Mouse (Mus musculus) midbrain, embryonic 11.5 days (tissue): Measurements from ENCODE around the gene Olfr13. TPM values are rescaled to one million over a fixed set of nuclear protein-coding genes. Genes with fewer than 3 reads are reported as not detected.
"Not testable (repeated sequence)": the region's sequence is repeated elsewhere in the genome, so short reads cannot be mapped to it uniquely, and the experiment has no call there.

Experiments
- ATAC-seq: fragments of 200-750 bp; cut with Nextera tagmentation; 2 replicates; pipeline ENCODE4 v1.8.0; 2017; ENCODE audit warnings: moderate TSS enrichment, moderate library complexity; ENCODE audit not compliant: low FRiP score
- DNase-seq: peaks from one replicate; pipeline ENCODE4 v3.0.0; 2015; ENCODE audit warnings: low spot score; ENCODE audit errors: missing footprints
- H3K27ac ChIP-seq: fragments of 300-500 bp; sonication (generic); 2 replicates; pipeline ENCODE4 v1.5.1; 2014; ENCODE audit warnings: low read depth, low read length
- H3K27me3 ChIP-seq: fragments of 300-500 bp; sonication (generic); 2 replicates; pipeline ENCODE4 v1.6.1; 2014; ENCODE audit warnings: mild to moderate bottlenecking, low read length, moderate library complexity, mixed read lengths; ENCODE audit not compliant: control insufficient read depth, insufficient read depth
- H3K36me3 ChIP-seq: fragments of 300-500 bp; sonication (generic); 2 replicates; pipeline ENCODE4 v1.6.1; 2014; ENCODE audit warnings: mild to moderate bottlenecking, low read length, moderate library complexity, mixed read lengths; ENCODE audit not compliant: control insufficient read depth, insufficient read depth
- H3K4me1 ChIP-seq: fragments of 300-500 bp; sonication (generic); 2 replicates; pipeline ENCODE4 v1.6.1; 2014; ENCODE audit warnings: low read length; ENCODE audit not compliant: control insufficient read depth, insufficient read depth
- H3K4me2 ChIP-seq: fragments of 300-500 bp; sonication (generic); 2 replicates; pipeline ENCODE4 v1.6.1; 2014; ENCODE audit warnings: mild to moderate bottlenecking, moderate library complexity
- H3K4me3 ChIP-seq: fragments of 300-500 bp; sonication (generic); 2 replicates; pipeline ENCODE4 v1.5.1; 2014; ENCODE audit warnings: low read depth, low read length
- H3K9ac ChIP-seq: fragments of 300-500 bp; sonication (generic); 2 replicates; pipeline ENCODE4 v1.6.1; 2014; ENCODE audit warnings: low read length
- H3K9me3 ChIP-seq: fragments of 300-500 bp; sonication (generic); 2 replicates; pipeline ENCODE4 v1.6.1; 2016; ENCODE audit warnings: low read length; ENCODE audit not compliant: control insufficient read depth
- WGBS: fragments of 180-500 bp; shearing (Covaris S2); extraction: QIAGEN DNeasy Blood & Tissue Kit; methylation state at CpG from one replicate; pipeline ENCODE4 v1.1.7; 2014; 5-methylcytosine and 5-hydroxymethylcytosine counted together
- polyA plus RNA-seq: library from polyadenylated mRNA; unstranded; fragments of >200 nt; fragmentation: Nextera tagmentation; extraction: Ambion mirVana; gene quantifications from 2 replicates; pipeline ENCODE4 v1.2.1, GENCODE M21; 2014

Gene Olfr13
- polyA plus RNA-seq, 1 experiment from 2014 or later = not detected

DNA sequence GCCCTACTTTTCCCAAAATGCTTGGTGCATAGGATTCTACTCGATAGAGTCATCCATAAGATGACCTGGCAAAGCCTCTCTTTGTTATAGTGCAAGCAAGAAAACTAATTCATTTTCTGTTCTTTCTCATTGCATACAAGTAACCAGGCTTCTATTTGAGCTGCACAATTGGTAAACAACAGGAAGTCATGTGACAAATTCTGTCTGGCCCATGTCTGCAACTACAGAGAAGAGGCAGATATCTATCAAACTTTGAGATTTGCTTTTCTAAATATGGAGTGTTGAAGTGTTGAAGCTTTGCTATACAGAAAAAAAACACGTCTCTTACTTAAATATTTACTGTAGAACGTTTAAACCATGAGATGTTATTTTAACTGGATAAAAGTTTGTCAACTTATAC is 26.2 kb downstream of the Olfr13 start:
- 84% methylated on average over 3 of the region's 3 CpGs for WGBS
- no peaks in the 10 kb centered on the region for H3K27me3 ChIP-seq
- no peak overlapping the region for H3K4me2 ChIP-seq
- ATAC-seq (no peak), DNase-seq (no peak)
- H3K27ac ChIP-seq = no peak overlapping the region
- H3K4me3 ChIP-seq = no peak overlapping the region
- H3K9ac ChIP-seq = no peak overlapping the region
- H3K9me3 ChIP-seq = no peaks in the 10 kb centered on the region
- H3K36me3 ChIP-seq = no peaks in the 10 kb centered on the region
- no peaks in the 10 kb centered on the region for H3K4me1 ChIP-seq

DNA sequence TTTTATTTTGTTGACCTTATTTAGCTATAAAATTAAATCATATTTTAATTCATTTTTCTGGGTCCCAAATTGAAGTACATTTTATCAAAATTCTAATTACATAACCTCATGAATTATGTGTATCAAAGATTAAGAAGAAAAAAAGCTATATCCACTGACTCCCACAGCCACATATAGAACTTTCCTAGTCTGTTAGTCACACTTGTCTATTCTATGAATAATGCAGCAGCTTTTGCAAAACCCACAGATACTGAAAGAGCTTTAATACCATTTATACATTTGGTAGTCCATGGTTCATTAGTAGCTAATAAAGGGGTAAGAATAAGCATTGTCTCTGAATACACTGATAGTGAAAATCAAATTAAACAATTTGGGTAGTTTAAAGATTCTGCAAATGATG is 30.8 kb downstream of the Olfr13 start:
- no peaks in the 10 kb centered on the region for H3K27me3 ChIP-seq
- H3K36me3 ChIP-seq = no peaks in the 10 kb centered on the region
- H3K27ac ChIP-seq = no peak overlapping the region
- H3K4me2 ChIP-seq = no peak overlapping the region
- H3K4me3 ChIP-seq = no peak overlapping the region
- DNase-seq (no peak), ATAC-seq (no peak)
- H3K9ac ChIP-seq = no peak overlapping the region
- H3K9me3 ChIP-seq = no peaks in the 10 kb centered on the region
- H3K4me1 ChIP-seq = no peaks in the 10 kb centered on the region

DNA sequence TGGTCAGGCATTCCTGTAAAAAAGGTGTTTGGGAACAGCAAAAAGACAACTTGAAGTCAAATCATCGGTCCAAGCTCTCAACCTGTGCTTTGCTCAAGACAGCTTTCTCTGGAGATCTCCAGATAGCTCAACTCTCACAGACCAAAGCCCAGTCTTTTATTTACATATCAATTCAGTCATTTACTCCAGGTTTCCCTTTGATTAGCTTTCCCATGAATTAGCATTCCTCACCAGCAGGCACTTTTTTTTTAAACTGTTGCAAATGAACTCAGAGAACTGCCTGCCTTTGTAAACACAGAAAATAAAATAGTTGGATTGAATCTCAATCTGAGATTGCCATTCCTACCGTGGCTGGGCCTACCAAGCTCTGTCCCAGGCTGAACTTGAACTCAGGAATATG is 33.4 kb downstream of the Olfr13 start:
- H3K9me3 ChIP-seq = no peaks in the 10 kb centered on the region
- ATAC-seq (no peak), DNase-seq (no peak)
- no peak overlapping the region for H3K4me2 ChIP-seq
- WGBS = 45% methylated on average over 2 of the region's 2 CpGs
- no peaks in the 10 kb centered on the region for H3K27me3 ChIP-seq
- H3K9ac ChIP-seq = no peak overlapping the region
- no peaks in the 10 kb centered on the region for H3K4me1 ChIP-seq
- no peaks in the 10 kb centered on the region for H3K36me3 ChIP-seq
- no peak overlapping the region for H3K4me3 ChIP-seq
- no peak overlapping the region for H3K27ac ChIP-seq

DNA sequence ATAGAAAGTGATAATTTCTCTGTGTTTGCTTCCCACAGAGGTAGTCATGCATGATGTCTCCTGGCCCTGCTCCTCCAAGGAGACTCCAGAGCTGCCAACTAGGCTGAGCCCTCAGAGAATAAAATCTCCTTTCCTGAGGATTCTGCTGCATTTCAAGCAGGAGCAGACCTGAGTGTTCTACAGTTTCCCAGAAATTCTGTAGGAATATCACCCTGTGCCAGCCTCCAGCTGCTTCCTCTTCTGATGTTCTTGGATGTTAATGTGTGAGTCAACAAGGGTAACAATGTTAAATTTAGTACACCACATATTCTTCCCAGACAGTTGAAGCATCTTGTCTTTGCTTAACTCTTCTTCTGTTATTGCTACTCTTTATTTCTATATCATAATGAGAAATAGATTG is 40.9 kb downstream of the Olfr13 start, which contains the start of gene Olfr434:
Gene Olfr434, plus strand, starts transcription at position 149 of the 400 bp plus-strand sequence.
- H3K4me1 ChIP-seq, H3K9ac ChIP-seq, H3K36me3 ChIP-seq, ATAC-seq, H3K4me2 ChIP-seq, DNase-seq, H3K9me3 ChIP-seq, H3K27ac ChIP-seq, H3K27me3 ChIP-seq, H3K4me3 ChIP-seq: not testable (repeated sequence)

Other genes with a start within 250 kb of the Olfr13 start
- gene Olfr444, start 223.1 kb upstream of the Olfr13 start, polyA plus RNA-seq = not detected in 2 replicates
- gene Olfr441, start 65.8 kb upstream of the Olfr13 start, polyA plus RNA-seq = not detected in 2 replicates
- gene Olfr237-ps1, start 25.6 kb upstream of the Olfr13 start, polyA plus RNA-seq = not detected in 2 replicates
- gene Olfr437, start 8.9 kb upstream of the Olfr13 start, polyA plus RNA-seq = not detected in 2 replicates
- not detected in 2 replicates for gene Olfr435, start 25.0 kb downstream of the Olfr13 start, polyA plus RNA-seq
- not detected in 2 replicates for gene Olfr434, start 40.9 kb downstream of the Olfr13 start, polyA plus RNA-seq
- not detected in 2 replicates for gene Olfr47, start 59.4 kb downstream of the Olfr13 start, polyA plus RNA-seq
- 2.7 and 2.8 TPM in 2 replicates for gene Arhgef5, start 93.4 kb downstream of the Olfr13 start, polyA plus RNA-seq
- not detected in 2 replicates for gene Nobox, start 137.4 kb downstream of the Olfr13 start, polyA plus RNA-seq